Mouse (Mus musculus) brain, embryonic 14.5 days (tissue): ENCODE results near the gene Senp1.

Experiments
- CTCF ChIP-seq: fragments of 200-500 bp; IDR thresholded peaks from 2 replicates; pipeline ENCODE4 v1.5.1; 2012; ENCODE audit warnings: inconsistent platforms, mild to moderate bottlenecking, moderate library complexity, borderline replicate concordance; ENCODE audit not compliant: insufficient read depth, insufficient read length; ENCODE audit errors: extremely low read depth
- POLR2A ChIP-seq: fragments of 200-500 bp; IDR thresholded peaks from 2 replicates; pipeline ENCODE4 v1.6.1; 2012; ENCODE audit warnings: mild to moderate bottlenecking, inconsistent platforms, borderline replicate concordance; ENCODE audit not compliant: poor library complexity, insufficient read depth, insufficient read length, severe bottlenecking; ENCODE audit errors: extremely low read depth

DNA sequence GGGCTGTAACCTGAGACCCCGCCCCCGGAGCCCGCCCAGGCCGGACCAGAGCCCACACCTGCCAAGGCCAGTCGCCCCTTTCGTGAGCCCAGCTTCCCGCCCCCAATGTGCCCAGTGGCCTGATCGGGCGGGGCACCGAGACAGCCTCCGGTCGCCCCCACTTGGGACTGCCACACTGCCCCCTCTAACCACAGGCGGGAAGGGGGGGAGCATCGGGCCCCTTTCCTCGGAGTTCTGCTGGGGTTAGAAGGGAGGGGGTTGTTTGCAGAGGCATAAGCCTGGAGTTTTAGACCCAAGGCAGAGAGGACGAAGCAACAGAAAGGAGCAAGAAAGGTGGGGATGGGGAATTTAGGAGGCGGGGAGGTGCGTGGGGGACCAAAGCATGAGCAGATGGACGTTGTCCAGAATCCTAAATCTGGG, 88.8 kb downstream of the Senp1 start:
- TF ChIP-seq CTCF (no peak), POLR2A (no peak)
